Mouse (Mus musculus): ENCODE measurements around the gene Rrp8. TPM values are rescaled to one million over a fixed set of nuclear protein-coding genes. Genes with fewer than 3 reads are reported as not detected.
"Not testable (repeated sequence)": the region's sequence is repeated elsewhere in the genome, so short reads cannot be mapped to it uniquely, and the experiment has no call there.

Rrp8 gene
- total RNA-seq, 2 experiments from 2014 or later, result 9.6 to 14.5 TPM

GRCm38 (mm10) chr7:105747776-105748175, 10.6 kb upstream of the Rrp8 start:
- no peak for DNase-seq

- DNase-seq, result peak; percentile 88 to 90
Observed at GRCm38 (mm10) chr7:105743926-105744590, 6.9 kb upstream of the Rrp8 start, which contains the start of gene Taf10. Gene Taf10, minus strand, starts transcription at chr7:105744361.

- not testable (repeated sequence) for DNase-seq
Observed at GRCm38 (mm10) chr7:105743246-105743925, 6.2 kb upstream of the Rrp8 start.

- not testable (repeated sequence) for DNase-seq
Observed at GRCm38 (mm10) chr7:105742539-105743215, 5.5 kb upstream of the Rrp8 start.

- no peak for DNase-seq
Observed at GRCm38 (mm10) chr7:105741978-105742377, 4.8 kb upstream of the Rrp8 start.

GRCm38 (mm10) chr7:105740851-105741250, 3.7 kb upstream of the Rrp8 start:
- no peak for DNase-seq

GRCm38 (mm10) chr7:105740089-105740795, 3.1 kb upstream of the Rrp8 start:
- no peak for DNase-seq

GRCm38 (mm10) chr7:105738948-105739347, 1.8 kb upstream of the Rrp8 start:
- peak; percentile 80 to 92 for DNase-seq

- DNase-seq, result no peak
Observed at GRCm38 (mm10) chr7:105738286-105738685, 1.1 kb upstream of the Rrp8 start.

- no peak for DNase-seq
Observed at GRCm38 (mm10) chr7:105737648-105738047, 463 bp upstream of the Rrp8 start.

- peak; percentile 95 to 97 for DNase-seq
Observed at GRCm38 (mm10) chr7:105736264-105736901, 802 bp downstream of the Rrp8 start, which contains the start of gene Ilk. Gene Ilk, plus strand, starts transcription at chr7:105736592.

GRCm38 (mm10) chr7:105735464-105735863, 1.7 kb downstream of the Rrp8 start:
- DNase-seq, result not testable (repeated sequence)

GRCm38 (mm10) chr7:105734826-105735225, 2.4 kb downstream of the Rrp8 start:
- DNase-seq, result no peak

- no peak for DNase-seq
Observed at GRCm38 (mm10) chr7:105733836-105734235, 3.3 kb downstream of the Rrp8 start.

GRCm38 (mm10) chr7:105728701-105729428, 8.3 kb downstream of the Rrp8 start:
- DNase-seq, result peak in 1 of 2 experiments; percentile 56

- DNase-seq, result no peak
Observed at GRCm38 (mm10) chr7:105726980-105727325, 10.2 kb downstream of the Rrp8 start.

- DNase-seq, result peak; percentile 65 to 74
Observed at GRCm38 (mm10) chr7:105726144-105726979, 10.8 kb downstream of the Rrp8 start.

- no peak for DNase-seq
Observed at GRCm38 (mm10) chr7:105721916-105722315, 15.3 kb downstream of the Rrp8 start.

GRCm38 (mm10) chr7:105715366-105715765, 21.8 kb downstream of the Rrp8 start:
- no peak for DNase-seq

- DNase-seq, result no peak
Observed at GRCm38 (mm10) chr7:105708733-105709132, 28.5 kb downstream of the Rrp8 start.

All from heart, adult 18-20 months (tissue).